Mouse (Mus musculus): Measurements from ENCODE around the gene Ern2.

- TF ChIP-seq CTCF (IDR thresholded peaks at IDR 0.05) (peak; percentile 79), EP300 (IDR thresholded peaks at IDR 0.05) (no peak)
Measured at GRCm38 (mm10) chr7:122199296-122199695, 13.3 kb upstream of the Ern2 start.
